Mouse (Mus musculus): ENCODE data around the gene Olfr266. TPM values are rescaled to one million over a fixed set of nuclear protein-coding genes. Genes with fewer than 3 reads are reported as not detected.

Olfr266 gene
- total and polyA plus RNA-seq, 3 experiments, result not detected

GRCm38 (mm10) chr3:106771834-106772233, 54.3 kb downstream of the Olfr266 start:
- Histone ChIP-seq H3K4me1 (ENCODE audit: control insufficient read depth in 1 of 2, insufficient read depth in 2 of 2) (no peaks in the 10 kb centered on the region; a peak in 1 of 4 replicates), H3K36me3 (replicated peaks in 1 of 2; ENCODE audit: control insufficient read depth in 1 of 2, insufficient read depth in 1 of 2, low read length in 1 of 2) (peaks cover 10 to 37% of the 10 kb centered on the region in 2 experiments), H3K9me3 (replicated peaks; ENCODE audit: low read length) (no peaks in the 10 kb centered on the region), H3K79me2 (replicated peaks; ENCODE audit: control insufficient read depth, extremely low read depth, insufficient read depth, poor library complexity, severe bottlenecking) (peaks cover 29% of the 10 kb centered on the region), H3K9ac (ENCODE audit: insufficient read depth, low read depth) (no peak overlapping the region), H3K27me3 (replicated peaks) (no peaks in the 10 kb centered on the region), H3K4me2 (ENCODE audit: insufficient read depth, low read depth, poor library complexity, severe bottlenecking) (no peak overlapping the region), H3K4me3 (replicated peaks in 1 of 3; ENCODE audit: low read depth in 2 of 3, low read length in 2 of 3, poor library complexity in 1 of 3) (no peak overlapping the region), H3K27ac (ENCODE audit: insufficient read depth, low read depth) (no peak overlapping the region)
- dilution Hi-C loops (cut with MboI; ENCODE audit: extremely low pct_ligation_motif_present, extremely low pct_unique_long_range_greater_than_20kb, low sequenced_read_pairs) (no loop called here), in situ Hi-C loops (cut with MboI; ENCODE audit: low pct_ligation_motif_present, low pct_unique_long_range_greater_than_20kb, low sequenced_read_pairs) (no loop called here)
- DNase-seq (ENCODE audit: extremely low read depth), result no peak
- no peak for TF ChIP-seq PAX5 (IDR thresholded peaks at IDR 0.05; ENCODE audit: low read length)
- TF ChIP-seq MYC (IDR thresholded peaks at IDR 0.05; ENCODE audit: low read depth, low read length), result no peak
- TF ChIP-seq MEF2A (IDR thresholded peaks at IDR 0.05; ENCODE audit: borderline replicate concordance, low read depth, low read length), result no peak
- 0 out of 2 replicates have a peak, but pooled peaks have one; percentile 37 for TF ChIP-seq SMC3 (IDR thresholded peaks at IDR 0.05; ENCODE audit: low read depth, low read length)
- peak; percentile 65 for TF ChIP-seq RAD21 (IDR thresholded peaks at IDR 0.05; ENCODE audit: low read depth, low read length)
- peak in 1 of 2 experiments; percentile 52; a peak in 2 of 4 replicates for TF ChIP-seq CTCF (conservative IDR thresholded peaks at IDR 0.05 in 1 of 2, IDR thresholded peaks at IDR 0.05 in 1 of 2; ENCODE audit: low read depth in 2 of 2, low read length in 2 of 2)

Other genes with a start within 250 kb of the Olfr266 start
- 11.2 and 11.5 TPM in 2 replicates for gene Lrif1, start 141.3 kb downstream of the Olfr266 start, total RNA-seq (2012; rRNA removed)
- gene Lrif1, start 141.3 kb downstream of the Olfr266 start, total RNA-seq (2014; rRNA removed), result 38.1 and 42.1 TPM in 2 replicates
- 25.6 and 30.4 TPM in 2 replicates for gene Lrif1, start 141.3 kb downstream of the Olfr266 start, polyA plus RNA-seq (2012; ENCODE audit: insufficient read length, low read depth)
- 82.1 and 82.5 TPM in 2 replicates for gene Cd53, start 36.1 kb downstream of the Olfr266 start, total RNA-seq (2012; rRNA removed)
- 450 and 467 TPM in 2 replicates for gene Cd53, start 36.1 kb downstream of the Olfr266 start, total RNA-seq (2014; rRNA removed)
- 169 and 196 TPM in 2 replicates for gene Cd53, start 36.1 kb downstream of the Olfr266 start, polyA plus RNA-seq (2012; ENCODE audit: insufficient read length, low read depth)
- gene Kcna3, start 209.9 kb upstream of the Olfr266 start, total RNA-seq (2012; rRNA removed), result 0.84 and 0.85 TPM in 2 replicates
- not detected in 2 replicates for gene Kcna3, start 209.9 kb upstream of the Olfr266 start, total RNA-seq (2014; rRNA removed)
- gene Kcna3, start 209.9 kb upstream of the Olfr266 start, polyA plus RNA-seq (2012; ENCODE audit: insufficient read length, low read depth), result not detected in 2 replicates